Mouse (Mus musculus): ENCODE results near the gene G530012D18Rik. TPM values are rescaled to one million over a fixed set of nuclear protein-coding genes. Genes with fewer than 3 reads are reported as not detected.
A peak's percentile ranks its signal among the peaks of the same experiment; 100 is the strongest.
"Not testable (repeated sequence)": the region's sequence is repeated elsewhere in the genome, so short reads cannot be mapped to it uniquely, and the experiment has no call there.

The G530012D18Rik gene
- not detected in 2 replicates for polyA plus RNA-seq (2015; fragmentation: Nextera tagmentation; extraction: Ambion mirVana)

DNA sequence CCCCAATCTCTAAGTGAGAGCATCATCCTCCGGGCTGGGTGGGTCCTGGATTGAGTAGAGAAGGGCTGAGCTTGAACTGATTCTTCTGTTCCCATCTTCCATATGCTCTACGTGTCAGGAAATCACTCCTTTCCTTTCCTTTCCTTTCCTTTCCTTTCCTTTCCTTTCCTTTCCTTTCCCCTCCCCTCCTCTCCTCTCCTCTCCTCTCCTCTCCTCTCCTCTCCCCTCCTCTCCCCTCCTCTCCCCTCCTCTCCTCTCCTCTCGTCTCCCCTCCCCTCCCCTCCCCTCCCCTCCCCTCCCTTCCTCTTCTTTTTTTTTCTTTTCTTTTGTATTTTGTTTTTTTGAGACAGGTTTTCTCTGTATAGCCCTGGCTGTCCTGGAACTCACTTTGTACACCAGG, at the start of gene G530012D18Rik:
Gene G530012D18Rik, plus strand, starts transcription at position 301 of the 400 bp plus-strand sequence.
- 67% methylated on average over 1 of the region's 3 CpGs for WGBS
- not testable (repeated sequence) for H3K27ac ChIP-seq (ENCODE audit: low read length); ATAC-seq; DNase-seq (ENCODE audit: low spot score); H3K4me1 ChIP-seq (ENCODE audit: insufficient read depth, low read depth, low read length); H3K9me3 ChIP-seq (ENCODE audit: low read length); H3K36me3 ChIP-seq (ENCODE audit: insufficient read depth, low read length); H3K4me2 ChIP-seq (replicated peaks; ENCODE audit: low read depth, low read length); H3K9ac ChIP-seq (replicated peaks; ENCODE audit: low read depth); H3K27me3 ChIP-seq (replicated peaks; ENCODE audit: insufficient read depth, low read length); H3K4me3 ChIP-seq (ENCODE audit: low read depth, low read length)

DNA sequence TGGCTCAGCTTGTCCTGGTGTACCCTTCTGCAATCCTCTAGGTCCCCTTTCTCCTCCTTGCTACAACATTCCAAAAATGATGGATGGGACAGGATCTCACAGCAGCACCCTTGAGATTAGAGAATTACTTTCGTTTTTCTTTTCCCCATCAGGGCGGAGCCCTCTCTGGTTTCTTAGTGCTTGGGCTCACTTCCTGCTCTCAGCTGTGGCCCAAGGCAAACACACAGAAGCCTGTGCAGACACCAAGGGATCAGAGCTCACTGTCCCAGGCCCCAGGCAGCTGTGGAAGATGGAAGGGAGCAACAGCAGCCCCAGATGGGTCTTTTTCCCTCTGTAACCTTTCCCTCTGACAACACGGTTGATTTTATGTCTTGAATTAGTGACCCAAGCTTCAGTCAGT, 49.1 kb upstream of the G530012D18Rik start:
- DNase-seq (ENCODE audit: low spot score); H3K9ac ChIP-seq (replicated peaks; ENCODE audit: low read depth); H3K27ac ChIP-seq (ENCODE audit: low read length); H3K36me3 ChIP-seq (ENCODE audit: insufficient read depth, low read length); ATAC-seq; H3K4me3 ChIP-seq (ENCODE audit: low read depth, low read length); H3K4me1 ChIP-seq (ENCODE audit: insufficient read depth, low read depth, low read length); H3K4me2 ChIP-seq (replicated peaks; ENCODE audit: low read depth, low read length); H3K27me3 ChIP-seq (replicated peaks; ENCODE audit: insufficient read depth, low read length); H3K9me3 ChIP-seq (ENCODE audit: low read length): not testable (repeated sequence)
- 50% methylated on average over 3 of the region's 3 CpGs for WGBS

DNA sequence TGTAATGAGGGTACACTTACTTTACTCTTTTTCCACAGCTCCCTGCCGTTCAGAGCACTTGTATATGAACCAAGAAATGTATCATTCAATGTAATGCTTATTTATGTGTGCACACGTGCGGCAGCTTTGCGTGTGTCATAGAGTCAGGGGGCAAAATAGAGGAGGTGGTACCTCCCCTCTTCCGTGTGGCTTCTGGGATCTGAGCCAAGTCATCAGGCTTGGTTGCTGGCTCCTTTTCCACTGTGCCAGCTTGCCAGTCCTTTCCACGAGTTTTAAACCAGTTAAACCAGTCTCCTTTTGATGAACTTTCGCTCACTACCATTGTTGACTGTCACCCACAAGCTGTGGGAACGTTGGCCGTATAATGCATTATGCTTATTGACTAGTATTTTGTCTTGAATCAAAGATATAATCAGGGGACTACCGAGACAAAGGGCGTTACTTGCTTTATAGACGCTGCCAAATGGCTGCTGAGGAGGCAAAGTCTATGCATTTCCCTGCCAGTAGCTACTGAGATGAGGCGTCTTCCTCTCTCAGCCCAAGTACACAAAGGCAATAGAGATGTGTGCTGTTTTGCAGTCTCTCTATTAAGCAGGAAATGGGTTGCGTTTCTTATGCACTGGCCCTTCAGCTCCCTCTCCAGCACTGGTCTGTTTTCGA, 46.9 kb upstream of the G530012D18Rik start:
- not testable (repeated sequence) for ATAC-seq; H3K27me3 ChIP-seq (replicated peaks; ENCODE audit: insufficient read depth, low read length); H3K4me2 ChIP-seq (replicated peaks; ENCODE audit: low read depth, low read length); H3K9me3 ChIP-seq (ENCODE audit: low read length); H3K27ac ChIP-seq (ENCODE audit: low read length); H3K36me3 ChIP-seq (ENCODE audit: insufficient read depth, low read length); H3K4me1 ChIP-seq (ENCODE audit: insufficient read depth, low read depth, low read length); H3K4me3 ChIP-seq (ENCODE audit: low read depth, low read length); DNase-seq (ENCODE audit: low spot score); H3K9ac ChIP-seq (replicated peaks; ENCODE audit: low read depth)
- 68% methylated on average over 13 of the region's 15 CpGs for WGBS

DNA sequence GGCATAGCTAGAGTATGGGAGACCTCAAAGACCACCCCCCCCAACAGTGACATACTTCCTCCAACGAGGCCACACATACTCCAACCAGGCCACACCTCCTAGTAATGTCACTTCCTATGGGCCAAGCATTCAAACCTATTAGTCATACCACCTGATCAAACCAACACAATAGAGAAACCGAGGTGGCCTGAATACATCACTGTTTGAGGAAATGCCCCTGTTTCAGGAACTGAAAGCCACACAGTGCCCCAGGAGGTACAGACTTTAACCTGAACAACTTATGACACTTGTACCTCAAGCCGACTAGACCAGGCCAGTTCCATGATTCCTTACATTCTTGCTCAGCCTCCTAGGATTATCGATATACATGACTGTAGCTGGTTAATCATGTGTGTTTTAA, 31.7 kb upstream of the G530012D18Rik start:
- not testable (repeated sequence) for H3K9me3 ChIP-seq (ENCODE audit: low read length); H3K27me3 ChIP-seq (replicated peaks; ENCODE audit: insufficient read depth, low read length); H3K4me1 ChIP-seq (ENCODE audit: insufficient read depth, low read depth, low read length); H3K9ac ChIP-seq (replicated peaks; ENCODE audit: low read depth); H3K36me3 ChIP-seq (ENCODE audit: insufficient read depth, low read length); H3K4me2 ChIP-seq (replicated peaks; ENCODE audit: low read depth, low read length); ATAC-seq; H3K4me3 ChIP-seq (ENCODE audit: low read depth, low read length); H3K27ac ChIP-seq (ENCODE audit: low read length); DNase-seq (ENCODE audit: low spot score)
- WGBS, result 77% methylated on average over 3 of the region's 4 CpGs

DNA sequence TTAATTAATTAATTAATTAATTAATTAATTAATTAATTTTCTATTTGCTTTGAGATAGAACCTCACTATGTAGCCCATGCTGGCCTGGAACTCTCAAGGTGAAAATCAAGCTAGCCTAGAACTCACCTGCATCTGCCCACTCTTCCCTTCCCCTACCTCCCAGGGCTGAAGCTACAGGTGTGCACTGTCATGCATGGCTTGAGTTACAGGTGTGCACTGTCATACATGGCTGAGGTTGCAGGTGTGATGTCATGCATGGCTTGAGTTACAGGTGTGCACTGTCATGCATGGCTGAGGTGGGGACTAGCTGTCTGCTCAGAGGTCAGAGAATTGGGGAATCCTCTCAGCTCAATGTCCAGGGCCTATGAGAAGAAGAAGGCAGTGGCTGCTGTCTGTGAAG, 29.0 kb upstream of the G530012D18Rik start:
- not testable (repeated sequence) for DNase-seq (ENCODE audit: low spot score); H3K9ac ChIP-seq (replicated peaks; ENCODE audit: low read depth); H3K4me3 ChIP-seq (ENCODE audit: low read depth, low read length); H3K4me2 ChIP-seq (replicated peaks; ENCODE audit: low read depth, low read length); H3K9me3 ChIP-seq (ENCODE audit: low read length); H3K27me3 ChIP-seq (replicated peaks; ENCODE audit: insufficient read depth, low read length); H3K36me3 ChIP-seq (ENCODE audit: insufficient read depth, low read length); ATAC-seq; H3K27ac ChIP-seq (ENCODE audit: low read length); H3K4me1 ChIP-seq (ENCODE audit: insufficient read depth, low read depth, low read length)

DNA sequence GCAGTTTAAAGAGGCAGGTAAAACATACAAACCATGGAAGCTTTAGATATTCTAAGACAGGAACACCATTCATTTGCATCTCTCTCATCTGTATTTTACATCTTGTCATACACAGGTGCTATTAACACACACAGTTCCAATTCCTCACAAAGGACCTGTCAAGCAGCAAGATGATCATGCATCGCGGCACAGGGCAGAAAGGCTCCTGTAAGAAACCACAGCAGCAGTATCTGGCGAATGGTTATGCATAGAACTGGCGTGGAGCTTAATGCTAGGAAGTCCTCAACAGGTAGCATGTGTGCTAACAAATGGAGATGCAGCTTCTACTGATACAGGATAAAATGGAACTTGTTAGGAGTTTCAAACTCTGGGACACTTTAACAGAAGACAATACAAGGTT, 20.2 kb upstream of the G530012D18Rik start:
- not testable (repeated sequence) for H3K27me3 ChIP-seq (replicated peaks; ENCODE audit: insufficient read depth, low read length); H3K4me1 ChIP-seq (ENCODE audit: insufficient read depth, low read depth, low read length); H3K4me3 ChIP-seq (ENCODE audit: low read depth, low read length); H3K9ac ChIP-seq (replicated peaks; ENCODE audit: low read depth); H3K36me3 ChIP-seq (ENCODE audit: insufficient read depth, low read length); ATAC-seq; DNase-seq (ENCODE audit: low spot score); H3K4me2 ChIP-seq (replicated peaks; ENCODE audit: low read depth, low read length); H3K9me3 ChIP-seq (ENCODE audit: low read length); H3K27ac ChIP-seq (ENCODE audit: low read length)
- 75% methylated on average over 4 of the region's 4 CpGs for WGBS

DNA sequence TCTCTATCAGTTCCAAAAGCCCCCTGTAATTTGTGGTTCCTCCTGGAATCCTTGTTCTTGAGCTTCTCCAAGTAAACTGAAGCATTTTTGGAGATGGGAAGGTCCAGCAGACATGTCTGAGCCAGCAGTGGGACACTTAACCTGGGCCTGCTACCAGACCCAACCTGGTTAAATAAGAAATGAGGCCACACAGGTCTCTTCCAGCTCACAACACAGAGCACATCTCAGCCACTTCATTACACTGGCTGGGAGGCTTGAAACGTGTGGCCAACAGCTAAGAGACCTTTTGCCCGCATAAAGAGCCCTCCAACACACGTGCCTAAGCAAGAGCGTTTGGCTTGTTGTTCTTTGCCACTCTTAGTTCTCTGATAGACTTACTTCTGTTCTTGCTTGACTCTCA, 1.9 kb upstream of the G530012D18Rik start:
- not testable (repeated sequence) for H3K4me2 ChIP-seq (replicated peaks; ENCODE audit: low read depth, low read length); H3K4me1 ChIP-seq (ENCODE audit: insufficient read depth, low read depth, low read length); H3K36me3 ChIP-seq (ENCODE audit: insufficient read depth, low read length); ATAC-seq; H3K27me3 ChIP-seq (replicated peaks; ENCODE audit: insufficient read depth, low read length); H3K27ac ChIP-seq (ENCODE audit: low read length); H3K9ac ChIP-seq (replicated peaks; ENCODE audit: low read depth); H3K4me3 ChIP-seq (ENCODE audit: low read depth, low read length); H3K9me3 ChIP-seq (ENCODE audit: low read length)
- peak; percentile 3 for DNase-seq (ENCODE audit: low spot score)
- 51% methylated on average over 4 of the region's 4 CpGs for WGBS

DNA sequence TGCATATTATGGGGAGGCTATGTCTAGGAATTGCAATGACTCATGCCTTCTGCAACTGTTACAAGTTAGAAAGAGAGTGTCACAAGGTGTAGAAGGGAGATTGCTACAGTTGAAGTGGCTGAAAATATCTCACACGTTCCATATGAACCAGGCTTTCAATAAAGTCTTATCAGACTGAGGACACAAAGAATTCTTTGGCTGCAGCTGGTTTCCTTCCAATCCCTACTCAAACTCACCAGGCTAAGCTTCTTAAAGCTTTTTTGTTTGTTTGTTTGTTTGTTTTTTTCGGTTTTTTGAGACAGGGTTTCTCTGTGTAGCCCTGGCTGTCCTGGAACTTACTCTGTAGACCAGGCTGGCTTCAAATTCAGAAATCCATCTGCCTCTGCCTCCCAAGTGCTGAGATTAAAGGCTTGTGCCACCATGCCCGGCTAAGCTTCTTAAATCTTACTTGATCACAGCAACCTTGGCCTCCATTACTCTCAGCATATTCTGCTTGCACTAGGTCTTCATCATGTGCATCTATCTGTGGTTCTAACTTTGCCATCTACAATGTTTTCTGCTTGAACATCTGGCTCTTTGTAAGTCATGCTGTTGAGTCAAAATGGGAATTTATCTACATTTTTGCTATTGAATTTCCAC, 3.0 kb downstream of the G530012D18Rik start:
- not testable (repeated sequence) for DNase-seq (ENCODE audit: low spot score); H3K4me1 ChIP-seq (ENCODE audit: insufficient read depth, low read depth, low read length); ATAC-seq; H3K9me3 ChIP-seq (ENCODE audit: low read length); H3K4me3 ChIP-seq (ENCODE audit: low read depth, low read length); H3K9ac ChIP-seq (replicated peaks; ENCODE audit: low read depth); H3K4me2 ChIP-seq (replicated peaks; ENCODE audit: low read depth, low read length); H3K27ac ChIP-seq (ENCODE audit: low read length); H3K36me3 ChIP-seq (ENCODE audit: insufficient read depth, low read length); H3K27me3 ChIP-seq (replicated peaks; ENCODE audit: insufficient read depth, low read length)
- WGBS, result 37% methylated on average over 2 of the region's 3 CpGs

DNA sequence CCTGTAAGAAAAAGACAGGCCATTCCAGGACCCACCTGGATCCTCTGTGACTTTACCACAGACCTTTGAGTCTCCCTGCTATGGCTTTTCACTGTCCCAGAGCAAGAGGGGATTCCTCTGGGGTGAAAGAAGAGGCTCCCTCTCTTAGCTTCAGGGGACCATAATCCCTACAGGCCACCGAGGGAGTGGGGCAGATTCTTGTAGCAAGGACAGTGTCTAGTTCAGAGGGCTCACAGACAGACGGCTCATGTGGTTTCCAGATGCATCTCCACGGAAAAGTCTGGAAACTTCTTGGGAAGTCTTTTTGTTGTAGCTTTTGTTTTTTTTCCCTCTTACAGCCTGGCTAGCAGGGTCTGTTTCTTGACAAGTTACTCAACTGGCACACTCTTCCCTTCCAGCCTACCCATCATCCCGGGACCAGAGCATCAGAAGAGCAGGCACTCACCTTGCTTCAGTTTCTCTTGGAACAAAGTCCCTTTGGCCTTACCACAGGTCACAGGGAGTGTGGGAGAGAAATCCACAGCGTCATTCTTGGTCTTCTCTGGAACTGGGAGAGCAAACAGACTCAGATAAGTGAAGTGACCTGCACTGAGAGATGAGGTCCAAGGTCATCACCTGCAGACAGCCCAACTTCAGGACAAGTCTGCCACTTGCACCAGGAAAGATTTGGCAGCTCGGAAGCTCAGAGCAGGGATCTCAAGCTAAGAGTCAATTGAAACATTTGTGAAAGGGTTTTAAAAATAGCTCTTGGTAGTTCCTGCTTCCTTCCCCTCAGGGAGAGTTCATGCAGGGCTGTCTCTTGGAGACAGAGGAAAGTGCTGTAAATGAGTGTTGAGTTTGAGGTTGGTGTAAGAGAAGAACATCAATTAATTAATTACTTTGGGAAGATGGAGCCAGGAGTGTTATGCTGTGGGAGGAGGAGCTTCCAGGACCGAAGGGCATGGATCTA, 4.0 kb downstream of the G530012D18Rik start:
- peak; percentile 1 for DNase-seq (ENCODE audit: low spot score)
- WGBS, result 54% methylated on average over 6 of the region's 7 CpGs

More for the DNA sequence above, 4.0 kb downstream of the G530012D18Rik start:
- not testable (repeated sequence) for H3K4me2 ChIP-seq (replicated peaks; ENCODE audit: low read depth, low read length); H3K9ac ChIP-seq (replicated peaks; ENCODE audit: low read depth); H3K27me3 ChIP-seq (replicated peaks; ENCODE audit: insufficient read depth, low read length); H3K36me3 ChIP-seq (ENCODE audit: insufficient read depth, low read length); H3K9me3 ChIP-seq (ENCODE audit: low read length); H3K4me1 ChIP-seq (ENCODE audit: insufficient read depth, low read depth, low read length); H3K27ac ChIP-seq (ENCODE audit: low read length); H3K4me3 ChIP-seq (ENCODE audit: low read depth, low read length); ATAC-seq
